22 mouse cellular contexts compared by ENCODE assay signal in the genomic region with DNA sequence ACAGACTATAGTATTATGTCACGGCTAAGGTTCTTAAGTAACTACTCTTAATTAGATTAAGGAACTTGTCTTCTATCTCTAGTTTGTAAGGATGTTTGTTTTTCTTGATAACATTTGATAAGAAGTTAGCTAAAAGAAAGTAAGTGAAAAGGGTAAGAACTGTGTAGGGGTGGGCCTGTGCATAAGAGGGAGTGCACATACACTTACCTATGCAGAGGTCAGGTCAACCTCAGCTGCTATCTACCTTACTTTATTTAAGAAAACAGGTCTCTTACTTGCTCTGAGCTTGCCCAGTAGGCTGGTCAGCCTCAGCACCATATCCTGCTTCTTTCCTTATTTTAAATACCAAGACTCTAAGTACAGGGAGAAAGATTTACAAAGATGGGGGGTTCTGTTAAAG.
DNase-seq lines count a peak whose midpoint lies in the region; ATAC-seq and TF ChIP-seq lines count a peak whose summit lies in the region.
"Had no signal": no experiment of that assay in that cellular context is flagged by ENCODE, and none has a peak within 500 bp of the region (broad histone marks: within the 10 kb centered on the region; RNA-seq: fewer than 3 reads in every experiment).

No protein-coding gene starts in this region.

- TF ChIP-seq CTCF in stomach, postnatal 0 days (IDR thresholded peaks at IDR 0.05; ENCODE audit: low read depth): no peak

- ATAC-seq in stomach, embryonic 14.5 days (ENCODE audit: insufficient number of reproducible peaks, insufficient read depth, low FRiP score, low read depth): peak; percentile 73; the same call in 1 of the 2 replicates
- ATAC-seq in stomach, postnatal 0 days (ENCODE audit: low FRiP score, low TSS enrichment): no peak
- ATAC-seq in stomach, embryonic 15.5 days (ENCODE audit: insufficient read depth, low FRiP score, low read depth): peak; percentile 68; the same call in 1 of the 2 replicates
- ATAC-seq in kidney, embryonic 15.5 days (replicated peaks; ENCODE audit: low FRiP score): no peak
- ATAC-seq: activated CD4-positive, CD25-positive, alpha-beta regulatory T cell, adult 4 months; forebrain, embryonic 14.5 days; forebrain, embryonic 16.5 days; Patski had no signal

- H3K36me3 ChIP-seq in stomach, embryonic 14.5 days (ENCODE audit: control insufficient read depth, insufficient read depth, low read length): no peaks in the 10 kb centered on the region
- no peaks in the 10 kb centered on the region for H3K36me3 ChIP-seq in stomach, postnatal 0 days (ENCODE audit: control insufficient read depth, insufficient read depth, low read length)
- no peaks in the 10 kb centered on the region for H3K36me3 ChIP-seq in stomach, embryonic 15.5 days
- H3K36me3 ChIP-seq in embryonic facial prominence, embryonic 10.5 days (replicated peaks): peaks cover 27% of the 10 kb centered on the region
- peaks cover 20% of the 10 kb centered on the region; the same call in 1 of the 2 replicates for H3K36me3 ChIP-seq in kidney, embryonic 15.5 days

- no peak overlapping the region for H3K9ac ChIP-seq in stomach, embryonic 14.5 days (replicated peaks; ENCODE audit: low read depth, low read length)
- no peak overlapping the region for H3K9ac ChIP-seq in stomach, postnatal 0 days (ENCODE audit: low read length)
- no peak overlapping the region for H3K9ac ChIP-seq in stomach, embryonic 15.5 days
- no peak overlapping the region for H3K9ac ChIP-seq in kidney, embryonic 15.5 days
- H3K9ac ChIP-seq: embryonic facial prominence, embryonic 13.5 days; embryonic facial prominence, embryonic 15.5 days; forebrain, embryonic 12.5 days had no signal

- H3K4me3 ChIP-seq in stomach, embryonic 14.5 days (ENCODE audit: low read depth, low read length): no peak overlapping the region
- H3K4me3 ChIP-seq in stomach, postnatal 0 days (ENCODE audit: low read depth, low read length): no peak overlapping the region
- no peak overlapping the region for H3K4me3 ChIP-seq in stomach, embryonic 15.5 days (replicated peaks)
- H3K4me3 ChIP-seq in embryonic facial prominence, embryonic 10.5 days: no peak overlapping the region
- H3K4me3 ChIP-seq in kidney, embryonic 15.5 days (replicated peaks): no peak overlapping the region
- H3K4me3 ChIP-seq: embryonic facial prominence, embryonic 13.5 days; embryonic facial prominence, embryonic 15.5 days; erythroblast, embryonic 14.5 days; forebrain, embryonic 10.5 days; forebrain, embryonic 12.5 days had no signal

- H3K4me2 ChIP-seq in stomach, embryonic 14.5 days (replicated peaks; ENCODE audit: low read depth, low read length): no peak overlapping the region
- H3K4me2 ChIP-seq in stomach, postnatal 0 days (replicated peaks; ENCODE audit: low read depth): no peak overlapping the region
- H3K4me2 ChIP-seq in stomach, embryonic 15.5 days: no peak overlapping the region
- H3K4me2 ChIP-seq in kidney, embryonic 15.5 days: no peak overlapping the region
- H3K4me2 ChIP-seq: embryonic facial prominence, embryonic 13.5 days; embryonic facial prominence, embryonic 15.5 days; forebrain, embryonic 12.5 days had no signal

- 80% methylated on average over 1 of the region's 1 CpGs for WGBS in stomach, embryonic 14.5 days
- 70% methylated on average over 1 of the region's 1 CpGs for WGBS in stomach, postnatal 0 days
- 84% methylated on average over 1 of the region's 1 CpGs for WGBS in stomach, embryonic 15.5 days
- WGBS in embryonic facial prominence, embryonic 10.5 days: 88% methylated on average over 1 of the region's 1 CpGs
- WGBS in kidney, embryonic 15.5 days: 95% methylated on average over 1 of the region's 1 CpGs

- no peaks in the 10 kb centered on the region for H3K27me3 ChIP-seq in stomach, embryonic 14.5 days (ENCODE audit: control insufficient read depth, insufficient read depth, low read length)
- H3K27me3 ChIP-seq in stomach, postnatal 0 days (ENCODE audit: control insufficient read depth, insufficient read depth, low read length): no peaks in the 10 kb centered on the region
- H3K27me3 ChIP-seq in stomach, embryonic 15.5 days (replicated peaks): no peaks in the 10 kb centered on the region
- no peaks in the 10 kb centered on the region for H3K27me3 ChIP-seq in embryonic facial prominence, embryonic 10.5 days (replicated peaks; ENCODE audit: low read depth, poor library complexity, severe bottlenecking)
- no peaks in the 10 kb centered on the region for H3K27me3 ChIP-seq in kidney, embryonic 15.5 days
- H3K27me3 ChIP-seq: embryonic facial prominence, embryonic 13.5 days; embryonic facial prominence, embryonic 15.5 days; forebrain, embryonic 12.5 days; Patski had no signal

- no peak for DNase-seq in stomach, postnatal 0 days (ENCODE audit: low spot score)
- no peak for DNase-seq in embryonic facial prominence, embryonic 10.5 days (ENCODE audit: low spot score)
- DNase-seq: adrenal gland, adult 8-10 months; adrenal gland, postnatal 14 days; adrenal gland, postnatal 36 days; cerebellum, adult 11-12 months; cerebellum, adult 2 months; cerebellum, adult 9-10 months; cerebellum, postnatal 10 days; cerebellum, postnatal 25 days had no signal

- H3K9me3 ChIP-seq in stomach, embryonic 14.5 days (ENCODE audit: control insufficient read depth, low read depth, low read length): no peaks in the 10 kb centered on the region
- H3K9me3 ChIP-seq in stomach, postnatal 0 days (ENCODE audit: control insufficient read depth, low read length): no peaks in the 10 kb centered on the region
- no peaks in the 10 kb centered on the region for H3K9me3 ChIP-seq in stomach, embryonic 15.5 days
- H3K9me3 ChIP-seq in embryonic facial prominence, embryonic 10.5 days: no peaks in the 10 kb centered on the region
- H3K9me3 ChIP-seq in kidney, embryonic 15.5 days (replicated peaks): no peaks in the 10 kb centered on the region
- H3K9me3 ChIP-seq: embryonic facial prominence, embryonic 13.5 days; embryonic facial prominence, embryonic 15.5 days; forebrain, embryonic 10.5 days; forebrain, embryonic 12.5 days had no signal

- no peaks in the 10 kb centered on the region for H3K4me1 ChIP-seq in stomach, embryonic 14.5 days (ENCODE audit: control insufficient read depth, insufficient read depth, low read length)
- no peaks in the 10 kb centered on the region for H3K4me1 ChIP-seq in stomach, postnatal 0 days (replicated peaks; ENCODE audit: control insufficient read depth, insufficient read depth)
- no peaks in the 10 kb centered on the region for H3K4me1 ChIP-seq in stomach, embryonic 15.5 days
- H3K4me1 ChIP-seq in embryonic facial prominence, embryonic 10.5 days: no peaks in the 10 kb centered on the region
- no peaks in the 10 kb centered on the region for H3K4me1 ChIP-seq in kidney, embryonic 15.5 days
- H3K4me1 ChIP-seq: forebrain, embryonic 10.5 days; forebrain, embryonic 12.5 days had no signal

- no peak for TF ChIP-seq EP300 in stomach, postnatal 0 days (optimal IDR thresholded peaks at IDR 0.05)

- H3K27ac ChIP-seq in stomach, embryonic 14.5 days (ENCODE audit: low read length): no peak overlapping the region
- H3K27ac ChIP-seq in stomach, postnatal 0 days (replicated peaks): no peak overlapping the region
- H3K27ac ChIP-seq in stomach, embryonic 15.5 days: no peak overlapping the region
- no peak overlapping the region for H3K27ac ChIP-seq in embryonic facial prominence, embryonic 10.5 days (replicated peaks)
- H3K27ac ChIP-seq in kidney, embryonic 15.5 days: no peak overlapping the region
- H3K27ac ChIP-seq: embryonic facial prominence, embryonic 13.5 days; embryonic facial prominence, embryonic 15.5 days; forebrain, embryonic 10.5 days; forebrain, embryonic 12.5 days had no signal

Comparison
In these comparisons a context has a peak if more than half of its experiments do, and no peak if none do; other contexts are left out.
1. ATAC-seq: peak in stomach, embryonic 14.5 days (single experiment) and stomach, embryonic 15.5 days (single experiment); none in stomach, postnatal 0 days (single experiment) and kidney, embryonic 15.5 days (single experiment).